Mouse (Mus musculus) ES-E14 (cell line): ENCODE data around the gene Fam171a1.
"Not testable (repeated sequence)": the region's sequence is repeated elsewhere in the genome, so short reads cannot be mapped to it uniquely, and the experiment has no call there.

Experiments
- CHD2 ChIP-seq: IDR thresholded peaks from 2 replicates; pipeline ENCODE4 v1.6.1; 2014; ENCODE audit warnings: mild to moderate bottlenecking, low read depth, low read length, inconsistent platforms
- HCFC1 ChIP-seq: IDR thresholded peaks from 2 replicates; pipeline ENCODE4 v1.6.1; 2012; ENCODE audit warnings: low read length, inconsistent platforms, borderline replicate concordance; ENCODE audit not compliant: insufficient read depth
- ZNF384 ChIP-seq: IDR thresholded peaks from 2 replicates; pipeline ENCODE4 v1.6.1; 2012; ENCODE audit warnings: low read depth, low read length, inconsistent platforms

- TF ChIP-seq CHD2, ZNF384, HCFC1: not testable (repeated sequence)
Measured at GRCm38 (mm10) chr2:3217577-3217976, 103.6 kb downstream of the Fam171a1 start.
